Mouse (Mus musculus): ENCODE measurements at regions not wholly inside any gene's neighbourhood (a gene's known extent, or its start where the extent isn't known, plus 50 kb on each side); places are given as distances from the start of the nearest gene placed in this dataset.
A peak's percentile ranks its signal among the peaks of the same experiment; 100 is the strongest.

DNA sequence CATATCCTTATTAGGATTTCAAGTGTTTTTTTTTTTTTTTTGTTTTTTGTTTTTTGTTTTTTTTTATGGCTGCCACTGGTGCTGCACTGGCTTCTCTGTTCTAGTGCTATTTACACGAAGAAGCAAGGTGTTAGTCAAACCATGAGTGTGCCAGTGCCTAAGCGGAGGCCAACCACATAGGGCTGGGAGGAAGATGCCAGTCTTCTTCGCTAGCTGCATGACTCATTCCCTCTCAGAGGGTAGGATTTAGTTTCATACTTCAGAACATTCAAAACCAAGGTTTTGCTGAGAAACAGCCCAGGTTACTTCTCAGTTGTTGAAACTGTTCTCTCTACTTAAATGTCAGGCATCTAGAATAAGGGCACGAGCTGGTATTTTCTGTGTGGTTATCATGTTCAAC, 72.6 kb downstream of the Icos start:
- 87% methylated on average over 4 of the region's 4 CpGs for WGBS
- peak; percentile 37 for DNase-seq (ENCODE audit: low spot score, missing footprints)

DNA sequence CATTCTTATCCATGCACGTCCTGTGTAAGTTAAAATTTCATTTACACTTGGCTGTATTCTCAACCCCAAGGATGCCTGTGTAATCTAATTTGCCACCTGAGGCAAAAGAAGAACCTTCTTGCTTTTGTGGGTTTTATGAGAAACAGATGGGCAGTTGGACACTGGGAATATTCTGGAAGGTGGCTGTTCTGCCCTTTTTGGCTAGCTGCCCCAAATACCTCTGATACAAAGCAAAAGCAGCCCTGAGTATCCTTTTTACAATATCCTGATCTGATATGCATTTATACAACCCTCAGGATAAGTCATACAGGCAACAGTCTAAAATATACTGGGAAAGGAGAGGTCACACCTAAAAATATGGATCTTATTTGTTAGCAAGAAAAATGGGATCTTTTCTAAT, 75.9 kb downstream of the Icos start:
- Histone ChIP-seq H3K4me3 (ENCODE audit: low read depth, low read length) (no peak overlapping the region), H3K27ac (ENCODE audit: low read depth, low read length) (no peak overlapping the region), H3K4me2 (no peak overlapping the region), H3K27me3 (ENCODE audit: control insufficient read depth, insufficient read depth, low read length) (no peaks in the 10 kb centered on the region), H3K4me1 (ENCODE audit: control insufficient read depth, insufficient read depth, low read length) (no peaks in the 10 kb centered on the region), H3K36me3 (ENCODE audit: control insufficient read depth, insufficient read depth, low read length) (no peaks in the 10 kb centered on the region), H3K9me3 (ENCODE audit: control insufficient read depth, low read length) (no peaks in the 10 kb centered on the region), H3K9ac (ENCODE audit: low read length) (no peak overlapping the region)
- ATAC-seq (ENCODE audit: low FRiP score) (no peak), DNase-seq (ENCODE audit: low spot score, missing footprints) (no peak)
- 65% methylated on average over 1 of the region's 1 CpGs for WGBS

More for the DNA sequence above, 72.6 kb downstream of the Icos start:
- Histone ChIP-seq H3K27ac (ENCODE audit: low read depth, low read length) (no peak overlapping the region), H3K36me3 (ENCODE audit: control insufficient read depth, insufficient read depth, low read length) (no peaks in the 10 kb centered on the region), H3K4me1 (ENCODE audit: control insufficient read depth, insufficient read depth, low read length) (no peaks in the 10 kb centered on the region), H3K27me3 (ENCODE audit: control insufficient read depth, insufficient read depth, low read length) (no peaks in the 10 kb centered on the region), H3K4me2 (no peak overlapping the region), H3K9me3 (ENCODE audit: control insufficient read depth, low read length) (no peaks in the 10 kb centered on the region), H3K9ac (ENCODE audit: low read length) (no peak overlapping the region), H3K4me3 (ENCODE audit: low read depth, low read length) (no peak overlapping the region)
- no peak for ATAC-seq (ENCODE audit: low FRiP score)

DNA sequence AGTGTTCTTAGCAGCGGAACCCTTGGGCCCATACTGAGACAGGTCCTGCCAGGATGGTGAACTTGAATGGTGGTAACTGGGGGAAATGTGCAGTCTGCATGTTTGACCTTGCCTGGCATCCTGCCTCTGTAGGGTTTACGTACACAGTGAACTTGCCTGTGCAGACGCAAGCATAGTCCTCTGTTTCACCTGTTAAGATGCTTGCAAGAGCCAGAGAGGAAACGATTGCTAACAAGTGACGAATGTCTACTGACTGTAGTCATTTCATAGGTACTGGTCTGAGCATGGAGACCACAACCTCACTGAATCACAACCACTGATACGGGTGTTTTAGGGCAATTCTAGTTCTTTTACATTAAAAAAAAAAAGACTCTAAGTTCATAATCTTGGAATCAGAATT, 76.7 kb downstream of the Icos start:
- ATAC-seq (ENCODE audit: low FRiP score): no peak
- 91% methylated on average over 6 of the region's 6 CpGs for WGBS

DNA sequence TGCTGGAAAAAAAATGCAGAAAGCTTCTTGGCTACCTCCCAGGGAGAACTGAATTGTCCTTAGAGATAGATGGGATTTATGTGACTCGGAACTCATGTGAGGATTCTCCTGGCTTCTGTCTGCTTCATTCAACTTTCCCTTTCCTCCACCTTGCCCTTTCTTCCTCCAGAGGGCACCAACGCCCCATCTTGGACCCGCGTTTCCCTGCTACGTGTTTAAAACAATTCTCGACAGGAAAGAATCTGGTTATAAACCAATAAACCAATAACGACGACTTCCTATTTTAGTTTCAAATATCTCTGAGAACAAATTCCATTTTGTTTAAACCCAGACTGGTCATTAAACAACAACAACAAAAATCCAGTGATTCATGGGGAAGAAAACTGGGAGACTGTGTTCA, 77.4 kb downstream of the Icos start:
- peak; percentile 96 for DNase-seq (ENCODE audit: low spot score, missing footprints)
- 10% methylated on average over 8 of the region's 8 CpGs for WGBS
- Histone ChIP-seq H3K27ac (ENCODE audit: low read depth, low read length) (no peak overlapping the region), H3K27me3 (ENCODE audit: control insufficient read depth, insufficient read depth, low read length) (no peaks in the 10 kb centered on the region), H3K9me3 (ENCODE audit: control insufficient read depth, low read length) (no peaks in the 10 kb centered on the region), H3K4me1 (ENCODE audit: control insufficient read depth, insufficient read depth, low read length) (no peaks in the 10 kb centered on the region), H3K9ac (ENCODE audit: low read length) (no peak overlapping the region), H3K4me3 (ENCODE audit: low read depth, low read length) (no peak overlapping the region), H3K36me3 (ENCODE audit: control insufficient read depth, insufficient read depth, low read length) (no peaks in the 10 kb centered on the region), H3K4me2 (peak overlapping the region; percentile 3; the same call in 1 of the 2 replicates)
- ATAC-seq (ENCODE audit: low FRiP score): no peak; the same call in 1 of the 2 replicates

More for the DNA sequence above, 76.7 kb downstream of the Icos start:
- Histone ChIP-seq H3K27me3 (ENCODE audit: control insufficient read depth, insufficient read depth, low read length) (no peaks in the 10 kb centered on the region), H3K4me3 (ENCODE audit: low read depth, low read length) (no peak overlapping the region), H3K27ac (ENCODE audit: low read depth, low read length) (no peak overlapping the region), H3K4me2 (no peak overlapping the region), H3K4me1 (ENCODE audit: control insufficient read depth, insufficient read depth, low read length) (no peaks in the 10 kb centered on the region), H3K36me3 (ENCODE audit: control insufficient read depth, insufficient read depth, low read length) (no peaks in the 10 kb centered on the region), H3K9ac (ENCODE audit: low read length) (no peak overlapping the region), H3K9me3 (ENCODE audit: control insufficient read depth, low read length) (no peaks in the 10 kb centered on the region)
- DNase-seq (ENCODE audit: low spot score, missing footprints): no peak

GRCm38 (mm10) chr1:61059910-61060536, 82.3 kb downstream of the Icos start:
- ATAC-seq (ENCODE audit: low FRiP score): no peak
- peak; percentile 72 for DNase-seq (ENCODE audit: low spot score, missing footprints)
- H3K27me3 ChIP-seq (ENCODE audit: control insufficient read depth, insufficient read depth, low read length): no peaks in the 10 kb centered on the region
- WGBS: 86% methylated on average over 11 of the region's 11 CpGs
- no peaks in the 10 kb centered on the region for H3K4me1 ChIP-seq (ENCODE audit: control insufficient read depth, insufficient read depth, low read length)
- H3K4me2 ChIP-seq: no peak overlapping the region
- no peaks in the 10 kb centered on the region for H3K36me3 ChIP-seq (ENCODE audit: control insufficient read depth, insufficient read depth, low read length)
- no peak overlapping the region for H3K27ac ChIP-seq (ENCODE audit: low read depth, low read length)
- no peaks in the 10 kb centered on the region for H3K9me3 ChIP-seq (ENCODE audit: control insufficient read depth, low read length)
- no peak overlapping the region for H3K4me3 ChIP-seq (ENCODE audit: low read depth, low read length)
- no peak overlapping the region for H3K9ac ChIP-seq (ENCODE audit: low read length)

GRCm38 (mm10) chr1:61061892-61062460, 84.2 kb downstream of the Icos start:
- Histone ChIP-seq H3K36me3 (ENCODE audit: control insufficient read depth, insufficient read depth, low read length) (no peaks in the 10 kb centered on the region), H3K27me3 (ENCODE audit: control insufficient read depth, insufficient read depth, low read length) (no peaks in the 10 kb centered on the region), H3K4me1 (ENCODE audit: control insufficient read depth, insufficient read depth, low read length) (no peaks in the 10 kb centered on the region), H3K9me3 (ENCODE audit: control insufficient read depth, low read length) (no peaks in the 10 kb centered on the region), H3K27ac (ENCODE audit: low read depth, low read length) (no peak overlapping the region), H3K9ac (ENCODE audit: low read length) (no peak overlapping the region), H3K4me3 (ENCODE audit: low read depth, low read length) (no peak overlapping the region), H3K4me2 (no peak overlapping the region)
- ATAC-seq (ENCODE audit: low FRiP score) (no peak), DNase-seq (ENCODE audit: low spot score, missing footprints) (peak; percentile 44)
- WGBS: 65% methylated on average over 3 of the region's 3 CpGs

DNA sequence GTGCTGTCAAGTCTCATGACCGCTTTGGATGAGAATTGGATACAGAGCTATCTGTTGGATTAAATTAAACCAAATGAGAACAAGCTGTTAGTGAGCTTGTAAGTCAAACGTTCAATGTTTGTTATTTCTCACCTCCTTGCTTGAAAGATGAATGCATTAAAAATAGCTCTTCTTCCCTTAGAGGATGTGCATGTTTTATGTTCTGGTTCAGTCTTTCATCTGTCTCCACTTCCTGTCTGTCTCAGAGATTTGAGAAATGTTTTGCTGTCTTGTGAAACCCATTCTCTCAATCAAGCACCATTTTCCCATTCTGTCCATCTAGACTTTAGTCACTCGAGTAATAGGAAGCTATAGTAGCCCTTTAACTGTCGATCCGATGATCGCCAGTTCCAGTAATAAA, 90.4 kb downstream of the Icos start:
- H3K9ac ChIP-seq (ENCODE audit: low read length): no peak overlapping the region
- DNase-seq (ENCODE audit: low spot score, missing footprints) (peak; percentile 31), ATAC-seq (ENCODE audit: low FRiP score) (no peak)
- no peaks in the 10 kb centered on the region for H3K27me3 ChIP-seq (ENCODE audit: control insufficient read depth, insufficient read depth, low read length)
- H3K4me2 ChIP-seq: no peak overlapping the region
- no peak overlapping the region for H3K4me3 ChIP-seq (ENCODE audit: low read depth, low read length)
- H3K27ac ChIP-seq (ENCODE audit: low read depth, low read length): no peak overlapping the region
- WGBS: 92% methylated on average over 6 of the region's 6 CpGs
- H3K36me3 ChIP-seq (ENCODE audit: control insufficient read depth, insufficient read depth, low read length): no peaks in the 10 kb centered on the region
- no peaks in the 10 kb centered on the region for H3K4me1 ChIP-seq (ENCODE audit: control insufficient read depth, insufficient read depth, low read length)
- no peaks in the 10 kb centered on the region for H3K9me3 ChIP-seq (ENCODE audit: control insufficient read depth, low read length)

DNA sequence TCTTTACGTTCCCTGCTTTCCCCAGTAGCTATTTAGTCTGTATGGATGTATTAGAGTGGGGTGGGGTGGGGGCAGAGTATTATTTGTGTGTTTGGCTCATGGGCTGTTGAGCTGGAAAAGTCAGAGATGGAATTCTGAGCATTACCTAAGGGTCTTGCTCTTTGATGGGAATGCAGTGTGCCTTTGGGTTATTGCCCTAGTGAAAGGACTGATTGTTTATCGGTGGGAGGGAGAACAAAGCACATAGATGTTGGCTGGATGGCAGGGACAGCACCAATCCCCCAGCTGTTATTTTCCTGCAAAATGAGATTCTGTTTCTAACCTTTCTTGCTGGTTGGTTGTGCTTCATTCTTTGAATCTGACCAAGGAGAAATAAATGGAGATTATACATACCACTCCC, 96.4 kb downstream of the Icos start:
- no peak for ATAC-seq (ENCODE audit: low FRiP score)

GRCm38 (mm10) chr1:61075335-61075734, 97.6 kb downstream of the Icos start:
- 94% methylated on average over 1 of the region's 1 CpGs for WGBS

More for the DNA sequence above, 96.4 kb downstream of the Icos start:
- WGBS: 90% methylated on average over 2 of the region's 2 CpGs
- Histone ChIP-seq H3K4me3 (ENCODE audit: low read depth, low read length) (no peak overlapping the region), H3K36me3 (ENCODE audit: control insufficient read depth, insufficient read depth, low read length) (no peaks in the 10 kb centered on the region), H3K9ac (ENCODE audit: low read length) (no peak overlapping the region), H3K4me1 (ENCODE audit: control insufficient read depth, insufficient read depth, low read length) (no peaks in the 10 kb centered on the region), H3K4me2 (no peak overlapping the region), H3K9me3 (ENCODE audit: control insufficient read depth, low read length) (no peaks in the 10 kb centered on the region), H3K27ac (ENCODE audit: low read depth, low read length) (no peak overlapping the region), H3K27me3 (ENCODE audit: control insufficient read depth, insufficient read depth, low read length) (no peaks in the 10 kb centered on the region)
- peak; percentile 60 for DNase-seq (ENCODE audit: low spot score, missing footprints)

More at GRCm38 (mm10) chr1:61075335-61075734, 97.6 kb downstream of the Icos start:
- peak; percentile 61 for DNase-seq (ENCODE audit: low spot score, missing footprints)
- Histone ChIP-seq H3K27ac (ENCODE audit: low read depth, low read length) (no peak overlapping the region), H3K4me2 (no peak overlapping the region), H3K27me3 (ENCODE audit: control insufficient read depth, insufficient read depth, low read length) (no peaks in the 10 kb centered on the region), H3K9me3 (ENCODE audit: control insufficient read depth, low read length) (no peaks in the 10 kb centered on the region), H3K4me1 (ENCODE audit: control insufficient read depth, insufficient read depth, low read length) (no peaks in the 10 kb centered on the region), H3K4me3 (ENCODE audit: low read depth, low read length) (no peak overlapping the region), H3K9ac (ENCODE audit: low read length) (no peak overlapping the region), H3K36me3 (ENCODE audit: control insufficient read depth, insufficient read depth, low read length) (no peaks in the 10 kb centered on the region)
- no peak for ATAC-seq (ENCODE audit: low FRiP score)
